Mouse (Mus musculus): Measurements from ENCODE around the gene Prdx6b. TPM values are rescaled to one million over a fixed set of nuclear protein-coding genes. Genes with fewer than 3 reads are reported as not detected.

The Prdx6b gene
- polyA plus RNA-seq, 1 experiment = 0.61 TPM

- DNase-seq (ENCODE audit: low read depth) = no peak
These were observed 33.5 kb downstream of the Prdx6b start for GRCm38 (mm10) chr2:80325779-80326178.

GRCm38 (mm10) chr2:80327272-80327671 is 35.0 kb downstream of the Prdx6b start:
- DNase-seq (ENCODE audit: low read depth) = no peak

GRCm38 (mm10) chr2:80328961-80329653 is 36.8 kb downstream of the Prdx6b start:
- no peak for DNase-seq (ENCODE audit: low read depth)

GRCm38 (mm10) chr2:80340537-80340936 is 48.3 kb downstream of the Prdx6b start:
- DNase-seq (ENCODE audit: low read depth) = no peak

Other genes with a start within 250 kb of the Prdx6b start
- 22.3 and 28.8 TPM in 2 replicates for gene Pde1a, start 163.0 kb upstream of the Prdx6b start, polyA plus RNA-seq (2012; rRNA removed)
- gene Dnajc10, start 23.0 kb downstream of the Prdx6b start, polyA plus RNA-seq (2012; rRNA removed) = 188 and 230 TPM in 2 replicates
- 0.39 and 0.43 TPM in 2 replicates for gene Frzb, start 155.2 kb downstream of the Prdx6b start, polyA plus RNA-seq (2012; rRNA removed)

Measured in gonadal fat pad, adult 2 months (tissue).